Mouse (Mus musculus): Measurements from ENCODE around the gene Kctd15. TPM values are rescaled to one million over a fixed set of nuclear protein-coding genes. Genes with fewer than 3 reads are reported as not detected.

Kctd15 gene
- polyA plus RNA-seq, 1 experiment = 29.2 TPM

DNA sequence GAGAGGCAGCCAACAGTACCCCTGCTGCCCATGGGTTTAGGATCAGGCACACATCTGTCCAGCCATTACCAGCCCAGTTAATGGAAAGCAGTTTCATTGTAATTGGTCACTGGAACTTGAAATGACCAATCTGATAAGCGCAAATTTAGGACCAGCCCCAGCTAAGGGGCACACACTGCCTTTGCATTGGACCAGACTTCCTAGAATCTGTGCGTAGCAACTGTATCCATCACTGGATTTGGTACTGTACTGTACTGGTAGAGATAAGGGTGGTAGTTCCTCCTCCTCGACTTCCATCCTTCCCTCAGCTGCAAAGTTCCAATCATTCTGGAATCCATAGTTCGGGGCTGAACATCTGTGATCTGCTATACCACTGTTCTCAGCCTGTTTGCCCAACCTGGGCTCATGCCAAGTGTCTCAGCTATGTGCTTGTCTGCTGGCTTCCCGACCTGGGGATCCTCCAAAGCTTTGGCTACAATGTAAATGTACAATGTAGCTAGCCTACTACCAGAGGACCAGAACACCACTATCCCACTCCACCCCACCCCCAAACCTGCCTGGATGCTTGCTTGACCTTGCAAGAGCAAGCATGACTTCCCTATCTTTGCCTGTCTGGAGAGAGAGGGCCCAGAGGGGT lies 49.1 kb downstream of the Kctd15 start:
- no peaks in the 10 kb centered on the region for H3K79me2 ChIP-seq (ENCODE audit: control insufficient read depth, insufficient read depth)
- no peak for TF ChIP-seq REST (IDR thresholded peaks at IDR 0.05; ENCODE audit: insufficient read depth, insufficient read length)
- TF ChIP-seq CEBPB (IDR thresholded peaks at IDR 0.05; ENCODE audit: insufficient read depth, poor library complexity, severe bottlenecking) = no peak
- no peak for TF ChIP-seq USF1 (IDR thresholded peaks at IDR 0.05; ENCODE audit: low read depth)
- no peak for TF ChIP-seq POLR2A (IDR thresholded peaks at IDR 0.05; ENCODE audit: insufficient read length, low read depth)
- TF ChIP-seq SRF (IDR thresholded peaks at IDR 0.05; ENCODE audit: control insufficient read depth, insufficient read length, low read depth) = no peak
- no peak for TF ChIP-seq TCF12 (IDR thresholded peaks at IDR 0.05; ENCODE audit: insufficient read depth, poor library complexity, severe bottlenecking)
- TF ChIP-seq MAX (IDR thresholded peaks at IDR 0.05; ENCODE audit: low read depth) = no peak
- TF ChIP-seq TCF3 (IDR thresholded peaks at IDR 0.05; ENCODE audit: insufficient read length, low read depth) = no peak
- TF ChIP-seq MYOG (IDR thresholded peaks at IDR 0.05; ENCODE audit: control insufficient read depth in 1 of 3, insufficient read depth in 1 of 3, insufficient read length in 2 of 3, low read depth in 2 of 3) = no peak
- no peak for TF ChIP-seq E2F4 (IDR thresholded peaks at IDR 0.05; ENCODE audit: insufficient read depth)

DNA sequence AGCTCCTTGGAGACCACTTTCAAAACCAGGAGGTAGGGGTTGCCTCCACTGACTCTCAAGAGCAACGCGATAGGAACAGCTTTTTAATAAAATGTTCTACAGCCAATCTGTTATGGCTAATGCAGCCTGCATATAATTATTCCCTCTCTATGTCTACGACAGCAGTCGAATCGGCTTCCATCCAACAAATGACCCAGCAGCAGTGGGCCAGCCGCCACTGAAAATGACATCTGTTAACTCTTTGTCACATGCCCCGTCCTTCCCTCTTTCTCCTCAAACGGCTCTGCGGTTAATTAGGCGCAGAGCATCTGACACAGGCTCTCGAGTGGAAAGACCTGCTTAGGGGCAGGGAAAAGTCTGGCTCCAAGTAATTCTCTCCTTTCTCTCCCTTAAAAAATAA lies 49.8 kb downstream of the Kctd15 start:
- Histone ChIP-seq H3K4me3 (no peak overlapping the region), H3K79me2 (ENCODE audit: control insufficient read depth, insufficient read depth) (no peaks in the 10 kb centered on the region), H3ac (ENCODE audit: control insufficient read depth, insufficient read length) (no peak overlapping the region), H3K27me3 (ENCODE audit: control insufficient read depth, insufficient read depth, insufficient read length) (peaks cover 6% of the 10 kb centered on the region), H3K4me2 (ENCODE audit: low read depth) (no peak overlapping the region), H3K36me3 (ENCODE audit: control insufficient read depth, insufficient read depth) (no peaks in the 10 kb centered on the region)
- TF ChIP-seq MAX (IDR thresholded peaks at IDR 0.05; ENCODE audit: low read depth) (no peak), SRF (IDR thresholded peaks at IDR 0.05; ENCODE audit: control insufficient read depth, insufficient read length, low read depth) (no peak)

More for the DNA sequence above, 49.1 kb downstream of the Kctd15 start:
- Histone ChIP-seq H3ac (ENCODE audit: control insufficient read depth, insufficient read length) (no peak overlapping the region), H3K4me2 (ENCODE audit: low read depth) (no peak overlapping the region), H3K27me3 (ENCODE audit: control insufficient read depth, insufficient read depth, insufficient read length) (peaks cover 6% of the 10 kb centered on the region), H3K36me3 (ENCODE audit: control insufficient read depth, insufficient read depth) (no peaks in the 10 kb centered on the region), H3K4me3 (no peak overlapping the region)

DNA sequence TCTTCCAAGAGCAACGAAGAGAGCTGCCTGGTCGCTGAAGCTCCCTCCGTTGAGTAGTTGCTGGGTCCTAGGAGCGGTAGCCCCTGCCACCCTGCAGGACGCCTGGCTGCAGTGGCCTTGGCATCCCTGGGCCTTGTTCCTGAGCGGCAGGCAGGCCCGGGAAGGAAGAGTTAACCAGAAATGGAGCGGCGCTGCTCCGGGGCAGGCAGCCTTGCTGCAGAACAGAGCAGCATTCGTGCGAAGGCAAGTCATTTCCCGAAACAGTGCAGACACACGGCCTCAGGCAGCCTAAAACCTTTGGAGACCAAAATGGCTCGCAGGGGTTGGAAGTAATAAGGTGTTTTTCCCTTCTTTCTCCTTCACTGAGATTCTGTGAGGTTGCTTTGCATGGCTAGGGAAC lies 50.5 kb downstream of the Kctd15 start:
- TF ChIP-seq CEBPB (IDR thresholded peaks at IDR 0.05; ENCODE audit: insufficient read depth, poor library complexity, severe bottlenecking) (no peak), MYOG (IDR thresholded peaks at IDR 0.05; ENCODE audit: control insufficient read depth in 1 of 3, insufficient read depth in 1 of 3, insufficient read length in 2 of 3, low read depth in 2 of 3) (no peak), TCF3 (IDR thresholded peaks at IDR 0.05; ENCODE audit: insufficient read length, low read depth) (no peak), MAX (IDR thresholded peaks at IDR 0.05; ENCODE audit: low read depth) (no peak), POLR2AphosphoS2 (IDR thresholded peaks at IDR 0.05; ENCODE audit: insufficient read length, low read depth) (no peak), TCF12 (IDR thresholded peaks at IDR 0.05; ENCODE audit: insufficient read depth, poor library complexity, severe bottlenecking) (no peak), E2F4 (IDR thresholded peaks at IDR 0.05; ENCODE audit: insufficient read depth) (no peak), SRF (IDR thresholded peaks at IDR 0.05; ENCODE audit: control insufficient read depth, insufficient read length, low read depth) (no peak), POLR2A (IDR thresholded peaks at IDR 0.05; ENCODE audit: insufficient read length, low read depth) (no peak), REST (IDR thresholded peaks at IDR 0.05; ENCODE audit: insufficient read depth, insufficient read length) (no peak), USF1 (IDR thresholded peaks at IDR 0.05; ENCODE audit: low read depth) (no peak), MYOD1 (IDR thresholded peaks at IDR 0.05; ENCODE audit: control insufficient read depth in 1 of 3, insufficient read length in 2 of 3, low read depth in 2 of 3) (no peak)
- Histone ChIP-seq H3K4me2 (ENCODE audit: low read depth) (no peak overlapping the region), H3K36me3 (ENCODE audit: control insufficient read depth, insufficient read depth) (no peaks in the 10 kb centered on the region), H3ac (ENCODE audit: control insufficient read depth, insufficient read length) (no peak overlapping the region), H3K27me3 (ENCODE audit: control insufficient read depth, insufficient read depth, insufficient read length) (peaks cover 3% of the 10 kb centered on the region), H3K4me3 (no peak overlapping the region), H3K79me2 (ENCODE audit: control insufficient read depth, insufficient read depth) (no peaks in the 10 kb centered on the region)

DNA sequence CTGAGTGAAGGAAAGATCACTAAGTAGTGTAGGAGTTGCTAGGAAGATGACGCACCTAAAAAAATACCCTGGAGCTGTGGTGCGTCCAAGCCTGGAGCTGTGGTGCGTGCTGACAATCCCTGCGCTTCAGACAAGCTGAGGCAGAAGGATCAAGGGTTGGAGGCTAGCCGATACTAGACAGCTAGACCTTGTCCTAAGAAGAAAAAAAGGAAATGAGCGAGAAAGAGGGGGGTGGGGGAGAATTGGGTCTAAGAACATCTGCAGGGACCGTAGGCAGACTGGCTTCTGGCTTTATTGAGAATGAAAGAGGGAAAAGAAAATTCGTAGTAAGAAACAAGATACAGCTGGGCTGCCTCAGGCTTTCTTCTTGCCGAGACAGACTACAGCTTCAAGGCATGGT lies 58.0 kb downstream of the Kctd15 start:
- TF ChIP-seq MYOD1 (IDR thresholded peaks at IDR 0.05; ENCODE audit: control insufficient read depth in 1 of 3, insufficient read length in 2 of 3, low read depth in 2 of 3) = no peak
- TF ChIP-seq USF1 (IDR thresholded peaks at IDR 0.05; ENCODE audit: low read depth) = no peak
- Histone ChIP-seq H3ac (ENCODE audit: control insufficient read depth, insufficient read length) (no peak overlapping the region), H3K27me3 (ENCODE audit: control insufficient read depth, insufficient read depth, insufficient read length) (no peaks in the 10 kb centered on the region), H3K4me2 (ENCODE audit: low read depth) (no peak overlapping the region), H3K79me2 (ENCODE audit: control insufficient read depth, insufficient read depth) (no peaks in the 10 kb centered on the region), H3K4me3 (no peak overlapping the region), H3K36me3 (ENCODE audit: control insufficient read depth, insufficient read depth) (no peaks in the 10 kb centered on the region)

DNA sequence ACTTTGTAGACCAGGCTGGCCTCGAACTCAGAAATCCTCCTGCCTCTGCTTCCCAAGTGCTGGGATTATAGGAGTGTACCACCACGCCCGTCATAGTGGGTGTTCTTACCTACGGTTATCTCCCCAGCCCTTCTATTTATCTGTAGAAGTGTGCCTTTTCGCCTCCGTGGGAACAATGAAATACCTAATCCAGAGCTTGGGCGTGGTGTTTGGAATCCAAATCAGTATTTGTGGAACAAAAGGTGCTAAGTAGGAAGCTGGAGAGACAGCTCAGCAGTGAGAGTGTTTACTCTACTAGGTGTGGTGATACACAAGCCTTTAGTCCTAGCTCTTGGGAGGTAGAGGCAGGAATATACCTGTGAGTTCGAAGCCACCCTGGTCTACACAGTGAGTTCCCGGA lies 58.5 kb downstream of the Kctd15 start:
- Histone ChIP-seq H3K4me3 (no peak overlapping the region), H3K4me2 (ENCODE audit: low read depth) (no peak overlapping the region), H3K27me3 (ENCODE audit: control insufficient read depth, insufficient read depth, insufficient read length) (no peaks in the 10 kb centered on the region), H3K79me2 (ENCODE audit: control insufficient read depth, insufficient read depth) (no peaks in the 10 kb centered on the region), H3ac (ENCODE audit: control insufficient read depth, insufficient read length) (no peak overlapping the region), H3K36me3 (ENCODE audit: control insufficient read depth, insufficient read depth) (no peaks in the 10 kb centered on the region)
- TF ChIP-seq MYOG (IDR thresholded peaks at IDR 0.05; ENCODE audit: control insufficient read depth in 1 of 3, insufficient read depth in 1 of 3, insufficient read length in 2 of 3, low read depth in 2 of 3) (no peak), POLR2AphosphoS2 (IDR thresholded peaks at IDR 0.05; ENCODE audit: insufficient read length, low read depth) (no peak), TCF3 (IDR thresholded peaks at IDR 0.05; ENCODE audit: insufficient read length, low read depth) (no peak), USF1 (IDR thresholded peaks at IDR 0.05; ENCODE audit: low read depth) (no peak), SRF (IDR thresholded peaks at IDR 0.05; ENCODE audit: control insufficient read depth, insufficient read length, low read depth) (no peak), E2F4 (IDR thresholded peaks at IDR 0.05; ENCODE audit: insufficient read depth) (no peak), POLR2A (IDR thresholded peaks at IDR 0.05; ENCODE audit: insufficient read length, low read depth) (no peak), REST (IDR thresholded peaks at IDR 0.05; ENCODE audit: insufficient read depth, insufficient read length) (no peak), TCF12 (IDR thresholded peaks at IDR 0.05; ENCODE audit: insufficient read depth, poor library complexity, severe bottlenecking) (no peak), MAX (IDR thresholded peaks at IDR 0.05; ENCODE audit: low read depth) (no peak), MYOD1 (IDR thresholded peaks at IDR 0.05; ENCODE audit: control insufficient read depth in 1 of 3, insufficient read length in 2 of 3, low read depth in 2 of 3) (no peak), CEBPB (IDR thresholded peaks at IDR 0.05; ENCODE audit: insufficient read depth, poor library complexity, severe bottlenecking) (no peak)

All from myocyte (in vitro differentiated cells).